Mouse (Mus musculus) hematopoietic multipotent progenitor cell, adult 10-12 weeks (in vitro differentiated cells): ENCODE data around the gene Shisa7. TPM values are rescaled to one million over a fixed set of nuclear protein-coding genes. Genes with fewer than 3 reads are reported as not detected.

Experiments
- polyA plus RNA-seq: library from polyadenylated mRNA; stranded (reverse); fragments of >175 nt; gene quantifications from 2 replicates; pipeline ENCODE4 v1.2.3, GENCODE M21; 2012; ENCODE audit warnings: low replicate concordance

The Shisa7 gene
- polyA plus RNA-seq: 0.09 and 1.7 TPM in 2 replicates

DNA sequence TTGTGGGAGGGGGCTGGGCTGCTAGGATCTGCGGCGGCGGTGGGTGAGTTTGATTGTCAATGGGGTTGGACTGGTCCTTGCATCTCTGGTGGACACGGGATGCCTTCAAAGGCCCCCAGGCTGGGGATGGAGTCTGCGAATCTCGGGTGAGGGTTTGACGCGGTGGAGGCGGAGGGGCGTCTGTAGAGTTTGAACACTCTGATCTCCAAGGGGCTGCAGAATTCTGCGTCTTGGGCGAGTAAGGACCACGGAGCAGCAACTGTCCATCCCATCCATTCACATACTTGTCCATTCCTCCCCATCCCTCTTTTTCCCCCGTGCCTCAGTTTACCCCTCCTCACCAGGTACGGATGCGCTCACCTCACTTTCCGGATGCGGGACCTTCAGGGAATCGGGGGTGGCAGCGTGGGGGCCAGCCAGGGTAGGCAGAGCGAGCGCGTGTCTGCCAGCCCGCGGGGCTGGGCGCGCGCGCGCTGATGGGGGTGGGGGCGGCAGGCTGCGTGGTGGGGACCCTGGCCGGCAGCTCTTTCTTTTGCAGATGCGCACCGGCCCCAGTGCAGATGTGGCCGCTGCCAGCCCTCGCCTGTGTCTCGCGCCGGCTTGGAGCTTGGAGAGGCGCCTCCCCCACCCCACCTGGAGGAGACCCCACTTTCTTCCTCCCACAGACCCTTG lies at the start of gene Shisa7:
TSS of gene Shisa7 (minus strand) at position 452 of the 672 bp plus-strand sequence.

DNA sequence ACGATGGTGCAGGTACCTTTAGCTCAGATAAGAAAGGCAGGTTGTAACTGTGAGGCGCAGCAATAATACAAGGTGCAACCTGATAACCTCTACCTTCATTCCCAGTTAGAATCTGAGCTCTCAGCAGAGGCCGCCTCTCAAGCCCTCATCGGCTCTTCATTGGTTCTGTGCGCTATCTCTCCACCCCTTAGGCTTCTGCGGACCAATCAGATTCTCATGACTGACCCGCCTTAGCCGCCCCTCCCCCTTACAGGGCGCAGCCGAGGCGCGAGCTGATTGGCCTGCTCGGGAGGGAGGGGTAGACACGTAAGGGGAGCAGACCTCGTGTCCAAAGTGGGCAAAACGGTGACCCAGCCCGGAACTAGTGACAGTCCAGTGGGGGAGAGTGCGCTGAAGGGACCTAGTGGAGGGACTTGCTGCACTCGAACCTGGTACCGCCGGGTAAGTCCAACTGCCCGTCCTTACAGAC lies 32.3 kb upstream of the Shisa7 start, which contains the start of gene Isoc2a:
TSS of gene Isoc2a (plus strand) at position 401 of the 469 bp plus-strand sequence.

GRCm38 (mm10) chr7:4870133-4870532 lies 25.6 kb upstream of the Shisa7 start, which contains the start of gene Isoc2b:
Gene Isoc2b (minus strand): TSS chr7:4870258.

DNA sequence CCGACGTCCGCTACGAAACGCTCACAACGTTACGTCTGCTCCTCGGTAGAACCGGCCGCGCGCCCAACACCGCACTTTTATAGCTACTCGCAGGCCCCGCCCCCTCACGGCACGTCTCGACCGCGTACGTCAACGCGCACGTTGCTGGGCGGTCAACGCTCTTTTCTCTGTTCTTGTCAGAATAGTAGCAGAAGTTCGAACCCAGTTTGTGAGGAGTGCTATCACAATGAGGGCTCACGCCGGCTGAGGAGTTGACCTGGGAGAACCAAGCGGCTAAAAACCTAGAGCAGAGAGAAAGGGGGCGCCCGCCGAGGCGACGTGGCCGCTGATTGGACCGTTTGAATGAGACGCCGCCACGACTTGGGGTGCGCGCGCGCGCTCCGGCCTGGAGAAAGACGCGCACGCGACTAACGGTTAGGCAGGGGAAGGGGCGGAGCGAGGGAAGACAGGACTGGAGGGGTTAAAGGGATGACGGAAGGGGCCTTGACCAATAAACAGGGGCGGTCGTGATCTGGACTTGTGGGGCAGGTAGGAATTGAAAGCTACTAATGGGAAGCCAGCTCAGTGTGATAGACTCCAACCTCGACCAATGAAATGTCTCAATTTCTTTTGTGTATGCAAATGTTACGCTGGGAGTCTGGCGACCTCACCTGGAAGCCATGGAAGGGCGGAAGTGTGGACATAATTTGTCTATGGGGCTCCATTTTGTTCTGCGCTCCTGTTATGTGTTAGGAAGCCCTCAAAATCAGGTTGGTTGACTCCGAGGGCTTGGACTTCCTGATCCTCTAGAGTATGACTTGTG lies 32.0 kb downstream of the Shisa7 start, which contains the start of gene Ube2s:
TSS of gene Ube2s (minus strand) at position 288 of the 802 bp plus-strand sequence.

GRCm38 (mm10) chr7:4792278-4793212 lies 52.0 kb downstream of the Shisa7 start, which contains the start of gene Rpl28:
Gene Rpl28 (plus strand): TSS chr7:4792874.

DNA sequence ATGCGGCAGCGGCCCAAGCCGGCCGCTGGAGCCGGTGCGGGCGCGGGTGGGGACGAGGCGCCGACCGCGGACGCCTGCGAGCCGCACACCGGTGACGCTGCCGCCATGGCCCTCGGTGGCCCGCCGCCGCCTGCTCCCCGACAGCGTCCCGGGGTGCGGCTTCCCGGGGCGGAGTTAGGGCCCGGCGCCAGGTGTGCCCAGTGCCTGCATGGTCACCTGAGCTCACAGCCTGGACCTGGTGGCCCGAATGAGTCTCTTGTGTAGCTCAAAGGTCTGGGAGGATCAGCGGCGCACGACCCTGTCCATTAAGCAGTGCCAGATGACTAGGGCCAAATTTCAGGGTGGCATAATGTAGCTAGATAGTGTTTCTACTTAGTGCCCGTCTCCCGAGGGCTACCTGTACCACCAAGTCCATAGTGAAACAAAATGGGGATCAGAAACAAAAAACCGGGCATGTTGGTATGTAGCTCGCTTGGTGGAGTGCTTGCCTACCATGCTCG lies 55.0 kb downstream of the Shisa7 start, which contains the start of gene Tmem238:
TSS of gene Tmem238 (minus strand) at position 221 of the 500 bp plus-strand sequence.

GRCm38 (mm10) chr7:4782759-4783158 lies 61.7 kb downstream of the Shisa7 start, which contains the start of the genes Il11 and Tmem190:
Gene Il11 (minus strand): TSS chr7:4782859.
Gene Tmem190 (plus strand): TSS chr7:4782937.

Other genes with a start within 250 kb of the Shisa7 start
- gene Ptprh, start 240.7 kb downstream of the Shisa7 start, polyA plus RNA-seq: 0.08 TPM in 1 of 2 replicates, not detected in the other
- 2.6 and 8.1 TPM in 2 replicates for gene Tmem86b, start 213.3 kb downstream of the Shisa7 start, polyA plus RNA-seq
- 241 and 493 TPM in 2 replicates for gene Ppp6r1, start 185.7 kb downstream of the Shisa7 start, polyA plus RNA-seq
- 70.2 and 112 TPM in 2 replicates for gene Hspbp1, start 159.6 kb downstream of the Shisa7 start, polyA plus RNA-seq
- 0.12 and 0.15 TPM in 2 replicates for gene Brsk1, start 154.1 kb downstream of the Shisa7 start, polyA plus RNA-seq
- 1.00 and 1.3 TPM in 2 replicates for gene Tmem150b, start 119.4 kb downstream of the Shisa7 start, polyA plus RNA-seq
- gene Kmt5c, start 104.6 kb downstream of the Shisa7 start, polyA plus RNA-seq: 141 and 389 TPM in 2 replicates
- gene Cox6b2, start 91.6 kb downstream of the Shisa7 start, polyA plus RNA-seq: 6.8 and 13.1 TPM in 2 replicates
- gene Fam71e2, start 73.4 kb downstream of the Shisa7 start, polyA plus RNA-seq: not detected in 2 replicates
- 0.09 TPM in 1 of 2 replicates, not detected in the other for gene Il11, start 61.8 kb downstream of the Shisa7 start, polyA plus RNA-seq
- not detected in 2 replicates for gene Tmem190, start 61.8 kb downstream of the Shisa7 start, polyA plus RNA-seq
- gene Tmem238, start 55.0 kb downstream of the Shisa7 start, polyA plus RNA-seq: 22.8 and 58.3 TPM in 2 replicates
- gene Rpl28, start 51.8 kb downstream of the Shisa7 start, polyA plus RNA-seq: 2,892 and 4,049 TPM in 2 replicates
- 104 and 125 TPM in 2 replicates for gene Ube2s, start 32.1 kb downstream of the Shisa7 start, polyA plus RNA-seq
- gene Isoc2b, start 25.6 kb upstream of the Shisa7 start, polyA plus RNA-seq: 1.5 and 1.6 TPM in 2 replicates
- 3.7 and 21.0 TPM in 2 replicates for gene Isoc2a, start 32.5 kb upstream of the Shisa7 start, polyA plus RNA-seq
- 0.17 TPM in 1 of 2 replicates, not detected in the other for gene Gm36210, start 61.8 kb upstream of the Shisa7 start, polyA plus RNA-seq
- gene Zfp628, start 70.5 kb upstream of the Shisa7 start, polyA plus RNA-seq: 49.2 and 81.2 TPM in 2 replicates
- gene Nat14, start 77.3 kb upstream of the Shisa7 start, polyA plus RNA-seq: 1.9 and 3.5 TPM in 2 replicates
- gene Ssc5d, start 81.1 kb upstream of the Shisa7 start, polyA plus RNA-seq: 0.11 and 0.21 TPM in 2 replicates
- gene Sbk2, start 119.7 kb upstream of the Shisa7 start, polyA plus RNA-seq: 0.25 and 0.81 TPM in 2 replicates
- gene Sbk3, start 126.5 kb upstream of the Shisa7 start, polyA plus RNA-seq: not detected in 2 replicates
- 57.7 and 140 TPM in 2 replicates for gene Zfp579, start 151.5 kb upstream of the Shisa7 start, polyA plus RNA-seq
- gene Zfp524, start 169.7 kb upstream of the Shisa7 start, polyA plus RNA-seq: 60.5 and 72.3 TPM in 2 replicates
- 31.6 and 47.8 TPM in 2 replicates for gene Fiz1, start 170.0 kb upstream of the Shisa7 start, polyA plus RNA-seq
- 55.5 TPM in 1 of 2 replicates, not detected in the other for gene Gm44973, start 170.8 kb upstream of the Shisa7 start, polyA plus RNA-seq
- 97.4 and 264 TPM in 2 replicates for gene Zfp865, start 175.7 kb upstream of the Shisa7 start, polyA plus RNA-seq
- 0.99 and 2.0 TPM in 2 replicates for gene Ccdc106, start 175.9 kb upstream of the Shisa7 start, polyA plus RNA-seq
- gene 4632433K11Rik, start 189.4 kb upstream of the Shisa7 start, polyA plus RNA-seq: not detected in 2 replicates
- 4.2 and 6.3 TPM in 2 replicates for gene Zfp784, start 193.8 kb upstream of the Shisa7 start, polyA plus RNA-seq
- gene Zfp580, start 206.8 kb upstream of the Shisa7 start, polyA plus RNA-seq: 27.8 and 63.8 TPM in 2 replicates
- gene U2af2, start 217.4 kb upstream of the Shisa7 start, polyA plus RNA-seq: 344 and 667 TPM in 2 replicates
- 685 and 1,033 TPM in 2 replicates for gene Epn1, start 235.5 kb upstream of the Shisa7 start, polyA plus RNA-seq